Mouse (Mus musculus): ENCODE results near the gene Mad2l1bp. TPM values are rescaled to one million over a fixed set of nuclear protein-coding genes. Genes with fewer than 3 reads are reported as not detected.

Mad2l1bp gene
- polyA plus RNA-seq, 1 experiment from 2014 or later = 32.4 TPM

- H3K4me3 ChIP-seq (replicated peaks; ENCODE audit: low read depth, low read length) = no peak overlapping the region
- no peaks in the 10 kb centered on the region; the same call in 1 of the 2 replicates for H3K4me1 ChIP-seq (replicated peaks; ENCODE audit: insufficient read depth, low read length)
- ATAC-seq (replicated peaks; ENCODE audit: low FRiP score, low read depth) (no peak), DNase-seq (ENCODE audit: low spot score) (peak; percentile 33)
- H3K9me3 ChIP-seq (replicated peaks; ENCODE audit: low read length) = no peaks in the 10 kb centered on the region
- H3K4me2 ChIP-seq (ENCODE audit: low read length) = no peak overlapping the region
- peaks cover 61% of the 10 kb centered on the region for H3K36me3 ChIP-seq (ENCODE audit: insufficient read depth, low read length)
- no peaks in the 10 kb centered on the region for H3K27me3 ChIP-seq (ENCODE audit: insufficient read depth, low read length)
- 34% methylated on average over 6 of the region's 6 CpGs for WGBS
- peak overlapping the region; percentile 19; the same call in 1 of the 2 replicates for H3K27ac ChIP-seq
- TF ChIP-seq CTCF (IDR thresholded peaks at IDR 0.05; ENCODE audit: low read depth) = no peak
- no peak overlapping the region for H3K9ac ChIP-seq (ENCODE audit: low read depth, low read length)
Observed at GRCm38 (mm10) chr17:46126608-46127007, 26.7 kb downstream of the Mad2l1bp start.

GRCm38 (mm10) chr17:46123953-46124700, 29.2 kb downstream of the Mad2l1bp start:
- no peak for DNase-seq (ENCODE audit: low spot score)
- H3K4me2 ChIP-seq (ENCODE audit: low read length) = no peak overlapping the region
- peaks cover 75% of the 10 kb centered on the region for H3K36me3 ChIP-seq (ENCODE audit: insufficient read depth, low read length)
- no peaks in the 10 kb centered on the region for H3K27me3 ChIP-seq (ENCODE audit: insufficient read depth, low read length)
- TF ChIP-seq CTCF (IDR thresholded peaks at IDR 0.05; ENCODE audit: low read depth) = no peak
- no peaks in the 10 kb centered on the region; the same call in 1 of the 2 replicates for H3K4me1 ChIP-seq (replicated peaks; ENCODE audit: insufficient read depth, low read length)
- 80% methylated on average over 12 of the region's 12 CpGs for WGBS
- H3K27ac ChIP-seq = no peak overlapping the region
- no peaks in the 10 kb centered on the region for H3K9me3 ChIP-seq (replicated peaks; ENCODE audit: low read length)
- H3K9ac ChIP-seq (ENCODE audit: low read depth, low read length) = no peak overlapping the region
- no peak for ATAC-seq (replicated peaks; ENCODE audit: low FRiP score, low read depth)
- H3K4me3 ChIP-seq (replicated peaks; ENCODE audit: low read depth, low read length) = no peak overlapping the region

DNA sequence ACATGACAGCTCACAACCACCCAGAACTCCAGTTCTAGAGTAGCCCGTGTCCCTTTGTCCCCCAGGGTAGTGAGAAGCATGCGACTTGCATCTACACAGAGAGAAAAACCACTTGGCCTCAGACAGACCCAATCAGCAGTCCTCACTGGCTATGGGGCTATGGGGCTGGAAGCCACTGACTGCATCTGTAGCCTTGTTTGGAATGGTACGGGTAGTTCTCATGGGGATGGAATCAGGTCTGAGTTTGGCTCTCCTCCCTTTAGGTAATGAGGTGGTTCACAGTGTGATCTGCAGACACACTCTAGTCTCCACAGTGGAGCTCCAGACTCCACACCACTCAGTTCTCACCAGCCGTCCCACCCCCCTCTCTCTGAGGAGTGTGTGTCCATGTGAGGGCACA, 30.1 kb downstream of the Mad2l1bp start:
- 92% methylated on average over 4 of the region's 4 CpGs for WGBS
- H3K4me1 ChIP-seq (replicated peaks; ENCODE audit: insufficient read depth, low read length) = peaks cover 1% of the 10 kb centered on the region; the same call in 1 of the 2 replicates
- no peaks in the 10 kb centered on the region for H3K27me3 ChIP-seq (ENCODE audit: insufficient read depth, low read length)
- ATAC-seq (replicated peaks; ENCODE audit: low FRiP score, low read depth) (no peak), DNase-seq (ENCODE audit: low spot score) (no peak)
- H3K9ac ChIP-seq (ENCODE audit: low read depth, low read length) = no peak overlapping the region
- peaks cover 74% of the 10 kb centered on the region for H3K36me3 ChIP-seq (ENCODE audit: insufficient read depth, low read length)
- H3K9me3 ChIP-seq (replicated peaks; ENCODE audit: low read length) = no peaks in the 10 kb centered on the region
- no peak overlapping the region for H3K27ac ChIP-seq
- H3K4me3 ChIP-seq (replicated peaks; ENCODE audit: low read depth, low read length) = no peak overlapping the region
- H3K4me2 ChIP-seq (ENCODE audit: low read length) = no peak overlapping the region
- no peak for TF ChIP-seq CTCF (IDR thresholded peaks at IDR 0.05; ENCODE audit: low read depth)

- ATAC-seq (replicated peaks; ENCODE audit: low FRiP score, low read depth) = no peak
Observed at GRCm38 (mm10) chr17:46122791-46123190, 30.6 kb downstream of the Mad2l1bp start.

DNA sequence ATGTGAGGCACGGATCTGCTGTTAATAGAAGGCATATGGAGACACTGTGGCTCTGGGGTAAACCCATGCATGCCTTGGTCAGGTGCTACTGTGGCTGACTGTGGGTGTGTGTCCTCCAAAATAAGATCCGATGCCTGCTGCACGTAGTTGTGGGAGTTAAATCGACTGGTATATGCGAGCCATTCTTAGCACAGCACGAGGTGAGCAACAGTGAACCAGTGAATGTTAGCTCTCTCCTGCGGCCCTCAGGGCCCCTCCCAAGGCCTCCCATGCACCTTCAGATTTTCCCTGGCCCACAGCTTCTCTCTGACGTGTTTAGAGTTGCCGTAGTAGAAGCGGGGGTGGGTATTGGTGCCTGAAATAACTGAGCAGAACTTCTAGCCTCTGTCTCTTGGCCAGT, 33.7 kb downstream of the Mad2l1bp start:
- H3K27me3 ChIP-seq (ENCODE audit: insufficient read depth, low read length) = no peaks in the 10 kb centered on the region
- H3K9ac ChIP-seq (ENCODE audit: low read depth, low read length) = no peak overlapping the region
- peaks cover 4% of the 10 kb centered on the region; the same call in 1 of the 2 replicates for H3K4me1 ChIP-seq (replicated peaks; ENCODE audit: insufficient read depth, low read length)
- no peak for TF ChIP-seq CTCF (IDR thresholded peaks at IDR 0.05; ENCODE audit: low read depth)
- no peaks in the 10 kb centered on the region for H3K9me3 ChIP-seq (replicated peaks; ENCODE audit: low read length)
- DNase-seq (ENCODE audit: low spot score) (no peak), ATAC-seq (replicated peaks; ENCODE audit: low FRiP score, low read depth) (no peak)
- H3K27ac ChIP-seq = no peak overlapping the region
- H3K4me2 ChIP-seq (ENCODE audit: low read length) = no peak overlapping the region
- peaks cover 50% of the 10 kb centered on the region for H3K36me3 ChIP-seq (ENCODE audit: insufficient read depth, low read length)
- H3K4me3 ChIP-seq (replicated peaks; ENCODE audit: low read depth, low read length) = no peak overlapping the region
- 91% methylated on average over 10 of the region's 10 CpGs for WGBS

More at GRCm38 (mm10) chr17:46122791-46123190, 30.6 kb downstream of the Mad2l1bp start:
- Histone ChIP-seq H3K9ac (ENCODE audit: low read depth, low read length) (no peak overlapping the region), H3K27me3 (ENCODE audit: insufficient read depth, low read length) (no peaks in the 10 kb centered on the region), H3K9me3 (replicated peaks; ENCODE audit: low read length) (no peaks in the 10 kb centered on the region), H3K27ac (no peak overlapping the region), H3K4me2 (ENCODE audit: low read length) (no peak overlapping the region), H3K4me1 (replicated peaks; ENCODE audit: insufficient read depth, low read length) (peaks cover 4% of the 10 kb centered on the region; the same call in 1 of the 2 replicates), H3K36me3 (ENCODE audit: insufficient read depth, low read length) (peaks cover 74% of the 10 kb centered on the region), H3K4me3 (replicated peaks; ENCODE audit: low read depth, low read length) (no peak overlapping the region)
- DNase-seq (ENCODE audit: low spot score) = no peak
- no peak for TF ChIP-seq CTCF (IDR thresholded peaks at IDR 0.05; ENCODE audit: low read depth)
- WGBS = 96% methylated on average over 4 of the region's 4 CpGs

DNA sequence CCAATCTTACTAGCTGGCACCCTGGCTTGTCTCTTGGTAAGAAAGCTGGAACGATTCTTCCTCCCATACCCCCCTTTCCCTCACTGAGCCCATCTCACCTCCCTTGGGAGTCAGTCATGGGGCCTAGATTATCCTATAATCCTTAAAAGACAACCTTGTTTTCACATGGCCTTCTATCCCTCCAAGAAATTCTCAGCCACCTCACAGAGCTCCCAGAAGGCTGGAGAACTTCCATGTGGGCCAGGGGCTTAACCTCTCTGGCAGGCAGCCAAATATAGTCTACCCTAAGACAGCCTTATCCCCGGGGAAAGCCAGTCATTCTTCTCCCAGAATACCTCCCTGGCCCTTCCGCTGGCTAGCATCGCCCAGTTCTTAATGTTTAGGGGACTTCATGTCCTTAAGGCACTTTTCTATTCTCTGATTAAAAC, 34.9 kb downstream of the Mad2l1bp start:
- 57% methylated on average over 4 of the region's 4 CpGs for WGBS
- Histone ChIP-seq H3K4me3 (replicated peaks; ENCODE audit: low read depth, low read length) (no peak overlapping the region), H3K36me3 (ENCODE audit: insufficient read depth, low read length) (peaks cover 46% of the 10 kb centered on the region), H3K27ac (peak overlapping the region; percentile 44; the same call in 1 of the 2 replicates), H3K9ac (ENCODE audit: low read depth, low read length) (no peak overlapping the region), H3K4me2 (ENCODE audit: low read length) (no peak overlapping the region), H3K4me1 (replicated peaks; ENCODE audit: insufficient read depth, low read length) (peaks cover 4% of the 10 kb centered on the region; the same call in 1 of the 2 replicates), H3K27me3 (ENCODE audit: insufficient read depth, low read length) (no peaks in the 10 kb centered on the region), H3K9me3 (replicated peaks; ENCODE audit: low read length) (no peaks in the 10 kb centered on the region)
- no peak for TF ChIP-seq CTCF (IDR thresholded peaks at IDR 0.05; ENCODE audit: low read depth)
- DNase-seq (ENCODE audit: low spot score) (no peak), ATAC-seq (replicated peaks; ENCODE audit: low FRiP score, low read depth) (no peak)
